Mouse (Mus musculus) olfactory bulb, adult 2 months (tissue): ENCODE results near the gene Gm1113. TPM values are rescaled to one million over a fixed set of nuclear protein-coding genes. Genes with fewer than 3 reads are reported as not detected.

Experiments
- H3K27ac ChIP-seq: fragments of 200-500 bp; 2 replicates; pipeline ENCODE4 v1.5.1; 2012; ENCODE audit warnings: low read depth, low read length; ENCODE audit not compliant: insufficient read depth
- H3K4me1 ChIP-seq: fragments of 200-500 bp; 2 replicates; pipeline ENCODE4 v1.6.1; 2012; ENCODE audit warnings: low read length; ENCODE audit not compliant: control insufficient read depth, insufficient read depth
- H3K4me3 ChIP-seq: fragments of 200-500 bp; 2 replicates; pipeline ENCODE4 v1.5.1; 2012; ENCODE audit warnings: mild to moderate bottlenecking, low read depth, low read length, moderate library complexity; ENCODE audit not compliant: insufficient read depth
- CTCF ChIP-seq: fragments of 200-500 bp; IDR thresholded peaks from 2 replicates; pipeline ENCODE4 v1.5.1; 2012; ENCODE audit warnings: low read depth, mild to moderate bottlenecking, low read length, moderate library complexity; ENCODE audit not compliant: insufficient read depth
- POLR2A ChIP-seq: fragments of 200-500 bp; IDR thresholded peaks from 2 replicates; pipeline ENCODE4 v1.6.1; 2012; ENCODE audit warnings: mild to moderate bottlenecking, low read depth, low read length, moderate library complexity; ENCODE audit not compliant: insufficient read depth
- WGBS: fragments of 180-500 bp; shearing (Covaris S2); methylation state at CpG from one replicate; pipeline ENCODE4 v1.1.7; 2018; 5-methylcytosine and 5-hydroxymethylcytosine counted together
- polyA plus RNA-seq: library from polyadenylated mRNA; stranded (reverse); fragments of >200 nt; gene quantifications from 2 replicates; pipeline ENCODE4 v1.2.4, GENCODE M21; 2012; ENCODE audit warnings: low replicate concordance; ENCODE audit not compliant: missing spikeins, insufficient read depth, insufficient read length

The Gm1113 gene
- polyA plus RNA-seq, 1 experiment = not detected

DNA sequence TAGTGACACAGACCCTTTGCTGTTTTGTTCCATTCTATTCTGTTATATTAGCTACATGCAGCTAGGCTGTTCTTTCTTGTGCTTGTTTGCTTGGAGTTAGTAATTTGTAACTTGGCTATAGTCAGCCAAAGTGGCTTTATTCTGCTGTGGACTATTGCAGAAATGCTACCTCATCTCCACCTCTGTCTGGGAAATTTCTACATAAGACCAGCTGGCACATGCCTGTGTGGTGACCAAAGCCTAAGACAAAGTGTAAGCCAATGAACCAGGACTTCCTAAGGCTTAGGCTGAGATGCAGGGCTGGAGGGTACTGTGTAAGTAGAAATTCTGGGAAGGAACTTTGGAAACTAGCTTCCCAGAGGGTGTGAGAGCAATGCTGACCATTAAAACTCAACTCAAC, 49.2 kb downstream of the Gm1113 start:
- TF ChIP-seq POLR2A = no peak
- H3K4me1 ChIP-seq = peaks cover 2% of the 10 kb centered on the region; the same call in 1 of the 2 replicates
- no peak overlapping the region for H3K4me3 ChIP-seq
- H3K27ac ChIP-seq = no peak overlapping the region

DNA sequence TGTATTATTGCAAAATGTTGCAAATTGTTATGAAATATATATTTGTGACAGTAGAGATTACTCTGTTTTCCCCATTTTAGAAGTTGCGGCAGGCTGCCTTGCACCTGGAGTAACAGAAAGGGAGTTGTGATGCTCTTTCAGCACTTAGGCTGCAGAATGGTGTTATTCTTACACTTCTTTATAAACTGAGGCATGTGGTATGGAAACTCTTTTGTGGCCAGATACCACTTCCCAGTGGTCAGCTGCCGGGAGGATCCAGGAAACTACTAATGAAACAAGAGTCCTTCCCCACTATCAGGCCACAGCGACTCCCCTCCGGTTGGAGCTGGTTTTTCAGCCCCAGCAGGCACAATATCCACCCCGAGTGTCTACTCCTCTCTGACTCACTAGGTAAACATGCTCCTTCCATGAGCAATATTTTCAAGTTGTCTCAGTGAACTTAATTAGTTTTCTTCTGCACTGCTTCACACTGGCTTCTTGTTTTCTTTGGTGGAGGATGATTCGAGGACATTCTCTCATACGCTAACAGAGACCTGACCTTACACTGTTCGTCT, 50.7 kb downstream of the Gm1113 start:
- Histone ChIP-seq H3K4me1 (peaks cover 2% of the 10 kb centered on the region; the same call in 1 of the 2 replicates), H3K27ac (no peak overlapping the region), H3K4me3 (no peak overlapping the region)
- WGBS = 47% methylated on average over 8 of the region's 8 CpGs
- TF ChIP-seq CTCF (no peak), POLR2A (no peak)

DNA sequence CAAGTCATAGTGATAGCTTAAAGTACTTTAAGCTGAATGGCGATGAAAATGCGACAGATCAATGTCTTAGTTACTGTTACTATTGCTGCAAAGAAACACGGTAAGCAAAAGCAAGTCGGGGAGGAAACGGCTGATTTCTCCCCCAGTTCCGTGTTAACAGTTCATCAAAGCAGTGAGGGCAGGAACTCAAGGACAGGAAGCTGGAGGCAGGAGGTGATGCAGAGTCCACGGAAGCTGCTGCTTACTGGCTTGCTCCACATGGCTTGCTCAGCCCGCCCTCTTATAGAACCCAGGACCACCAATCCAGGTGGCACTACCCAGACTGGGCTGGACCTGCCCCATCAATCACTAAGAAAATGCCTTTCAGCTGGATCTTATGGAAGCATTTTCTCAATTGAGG, 58.5 kb downstream of the Gm1113 start:
- no peak overlapping the region for H3K4me3 ChIP-seq

More for the DNA sequence above, 58.5 kb downstream of the Gm1113 start:
- Histone ChIP-seq H3K27ac (no peak overlapping the region), H3K4me1 (no peaks in the 10 kb centered on the region)
- 93% methylated on average over 8 of the region's 8 CpGs for WGBS
- TF ChIP-seq POLR2A = no peak
- no peak for TF ChIP-seq CTCF

Other genes starting within 250 kb of the Gm1113 start
- gene Cdon, start 97.1 kb downstream of the Gm1113 start, polyA plus RNA-seq = not detected in 2 replicates
- gene Ddx25, start 40.3 kb upstream of the Gm1113 start, polyA plus RNA-seq = not detected in 2 replicates
- not detected in 2 replicates for gene Pus3, start 40.3 kb upstream of the Gm1113 start, polyA plus RNA-seq
- not detected in 2 replicates for gene Pate2, start 52.0 kb upstream of the Gm1113 start, polyA plus RNA-seq
- not detected in 2 replicates for gene Hyls1, start 52.1 kb upstream of the Gm1113 start, polyA plus RNA-seq
- not detected in 2 replicates for gene Pate4, start 93.7 kb upstream of the Gm1113 start, polyA plus RNA-seq
- not detected in 2 replicates for gene Pate3, start 129.9 kb upstream of the Gm1113 start, polyA plus RNA-seq
- gene Pate1, start 169.1 kb upstream of the Gm1113 start, polyA plus RNA-seq = not detected in 2 replicates
- gene Gm17677, start 222.8 kb upstream of the Gm1113 start, polyA plus RNA-seq = not detected in 2 replicates